Mouse (Mus musculus) midbrain, embryonic 14.5 days (tissue): ENCODE data around the gene Tbrg4. TPM values are rescaled to one million over a fixed set of nuclear protein-coding genes. Genes with fewer than 3 reads are reported as not detected.

ENCODE experiments used
- ATAC-seq: fragments of 200-750 bp; cut with Nextera tagmentation; 2 replicates; pipeline ENCODE4 v1.8.0; 2017; ENCODE audit warnings: moderate number of reproducible peaks, moderate library complexity; ENCODE audit not compliant: low FRiP score, low TSS enrichment
- DNase-seq: peaks from one replicate; pipeline ENCODE4 v3.0.0-alpha.2; 2015
- H3K27ac ChIP-seq: fragments of 300-500 bp; sonication (generic); replicated peaks from 2 replicates; pipeline ENCODE4 v1.5.1; 2014; ENCODE audit warnings: mild to moderate bottlenecking, low read depth, low read length, moderate library complexity
- H3K27me3 ChIP-seq: fragments of 300-500 bp; sonication (generic); 2 replicates; pipeline ENCODE4 v1.6.1; 2014; ENCODE audit warnings: low read length, control low read depth, mixed read lengths; ENCODE audit not compliant: control insufficient read depth, insufficient read depth
- H3K36me3 ChIP-seq: fragments of 300-500 bp; sonication (generic); 2 replicates; pipeline ENCODE4 v1.6.1; 2014; ENCODE audit warnings: low read length, control low read depth; ENCODE audit not compliant: control insufficient read depth, insufficient read depth
- H3K4me1 ChIP-seq: fragments of 300-500 bp; sonication (generic); 2 replicates; pipeline ENCODE4 v1.6.1; 2014; ENCODE audit warnings: mild to moderate bottlenecking, antibody characterized with exemption, low read length, control low read depth; ENCODE audit not compliant: control insufficient read depth, insufficient read depth
- H3K4me2 ChIP-seq: fragments of 300-500 bp; sonication (generic); 2 replicates; pipeline ENCODE4 v1.6.1; 2014; ENCODE audit warnings: mild to moderate bottlenecking, low read length, moderate library complexity
- H3K4me3 ChIP-seq: fragments of 300-500 bp; sonication (generic); replicated peaks from 2 replicates; pipeline ENCODE4 v1.5.1; 2014; ENCODE audit warnings: low read depth, low read length
- H3K9ac ChIP-seq: fragments of 300-500 bp; sonication (generic); replicated peaks from 2 replicates; pipeline ENCODE4 v1.6.1; 2014; ENCODE audit warnings: mild to moderate bottlenecking, low read length, moderate library complexity
- H3K9me3 ChIP-seq: fragments of 300-500 bp; sonication (generic); 2 replicates; pipeline ENCODE4 v1.6.1; 2016; ENCODE audit warnings: low read length, control low read depth, mixed read lengths; ENCODE audit not compliant: control insufficient read depth
- WGBS: fragments of 180-500 bp; shearing (Covaris S2); extraction: QIAGEN DNeasy Blood & Tissue Kit; methylation state at CpG from one replicate; pipeline ENCODE4 v1.1.7; 2014; 5-methylcytosine and 5-hydroxymethylcytosine counted together
- polyA plus RNA-seq: library from polyadenylated mRNA; unstranded; fragments of >200 nt; fragmentation: Nextera tagmentation; extraction: Ambion mirVana; gene quantifications from 2 replicates; pipeline ENCODE4 v1.2.1, GENCODE M21; 2014

Gene Tbrg4
- 28.1 and 30.2 TPM in 2 replicates for polyA plus RNA-seq

DNA sequence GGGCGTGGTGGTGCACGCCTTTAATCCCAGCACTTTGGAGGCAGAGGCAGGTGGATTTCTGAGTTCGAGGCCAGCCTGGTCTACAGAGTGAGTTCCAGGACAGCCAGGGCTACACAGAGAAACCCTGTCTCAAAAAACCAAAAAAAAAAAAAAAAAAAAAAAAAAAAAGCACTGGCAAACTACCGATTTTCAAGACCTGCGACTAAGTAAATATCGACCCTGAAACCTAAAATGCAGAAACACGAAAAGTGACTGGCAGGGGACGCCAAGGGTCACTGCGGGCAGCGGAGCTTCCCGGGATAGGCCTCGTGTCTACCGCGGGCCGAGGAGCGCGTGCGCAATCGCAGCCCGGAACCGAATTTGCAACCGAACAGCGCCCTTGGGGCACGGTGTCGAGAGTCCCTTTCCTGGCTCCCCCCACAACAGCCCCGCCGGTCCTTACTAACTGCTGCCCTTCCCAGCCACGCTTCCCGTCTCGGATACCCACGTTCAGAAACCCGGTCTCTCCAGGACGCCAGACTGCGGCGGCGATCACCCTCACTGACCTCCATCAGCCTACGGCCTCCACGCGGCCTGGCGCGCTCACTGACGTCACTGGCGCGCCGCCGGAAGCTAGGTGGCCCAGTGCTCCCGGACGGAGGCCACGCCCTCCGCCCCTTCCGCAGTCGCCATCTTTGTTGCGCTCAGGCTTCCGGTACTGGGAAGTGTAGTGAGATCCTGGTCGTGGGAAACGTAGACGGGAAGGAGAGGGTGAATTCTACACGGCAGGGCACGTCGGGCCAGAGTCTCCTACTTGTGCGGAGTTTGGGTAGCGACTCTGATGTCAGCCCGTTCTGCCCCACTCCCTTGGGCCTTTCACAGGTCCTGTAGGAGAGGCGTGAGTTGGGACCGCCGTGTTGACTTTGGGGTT, at the start of gene Tbrg4:
Gene Tbrg4 (minus strand): TSS at position 590 of the 910 bp plus-strand sequence.
- peak within 1 kb of the TSS; percentile 75 for H3K4me2 ChIP-seq
- H3K4me1 ChIP-seq, result peaks cover 20% of the 10 kb centered on the region
- H3K4me3 ChIP-seq, result peak within 1 kb of the TSS; percentile 76
- WGBS, result under 1% methylated on average over 66 of the region's 66 CpGs
- ATAC-seq (peak; percentile 97), DNase-seq (peak; percentile 99)
- H3K36me3 ChIP-seq, result peaks cover 36% of the 10 kb centered on the region
- H3K9ac ChIP-seq, result peak within 1 kb of the TSS; percentile 63
- H3K27ac ChIP-seq, result peak within 1 kb of the TSS; percentile 86
- no peaks in the 10 kb centered on the region for H3K9me3 ChIP-seq
- no peaks in the 10 kb centered on the region for H3K27me3 ChIP-seq

DNA sequence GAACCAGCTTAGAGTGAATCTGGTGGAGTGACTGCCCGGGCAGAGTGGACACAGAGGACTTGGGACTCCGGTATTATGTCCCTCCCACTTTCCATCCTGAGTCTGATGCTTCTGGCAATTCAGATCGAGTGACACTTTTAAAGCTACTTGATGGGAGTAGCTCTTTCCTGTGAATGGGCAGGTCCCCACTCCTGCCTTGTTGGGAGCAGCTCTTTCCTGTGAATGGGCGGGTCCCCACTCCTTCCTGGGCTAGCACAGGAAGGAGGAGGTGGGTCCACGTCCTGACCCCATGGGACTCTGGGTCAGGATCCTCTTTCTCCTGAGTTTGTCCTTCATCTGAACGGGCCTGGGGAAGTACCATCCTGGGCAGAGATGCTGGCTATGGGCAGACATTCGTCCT, 49.5 kb upstream of the Tbrg4 start:
- DNase-seq, result no peak
- Histone ChIP-seq H3K4me2 (no peak overlapping the region), H3K4me1 (no peaks in the 10 kb centered on the region), H3K27me3 (no peaks in the 10 kb centered on the region), H3K9me3 (no peaks in the 10 kb centered on the region), H3K27ac (no peak overlapping the region), H3K9ac (no peak overlapping the region), H3K4me3 (no peak overlapping the region), H3K36me3 (no peaks in the 10 kb centered on the region)
- 66% methylated on average over 7 of the region's 7 CpGs for WGBS
- no peak for ATAC-seq

DNA sequence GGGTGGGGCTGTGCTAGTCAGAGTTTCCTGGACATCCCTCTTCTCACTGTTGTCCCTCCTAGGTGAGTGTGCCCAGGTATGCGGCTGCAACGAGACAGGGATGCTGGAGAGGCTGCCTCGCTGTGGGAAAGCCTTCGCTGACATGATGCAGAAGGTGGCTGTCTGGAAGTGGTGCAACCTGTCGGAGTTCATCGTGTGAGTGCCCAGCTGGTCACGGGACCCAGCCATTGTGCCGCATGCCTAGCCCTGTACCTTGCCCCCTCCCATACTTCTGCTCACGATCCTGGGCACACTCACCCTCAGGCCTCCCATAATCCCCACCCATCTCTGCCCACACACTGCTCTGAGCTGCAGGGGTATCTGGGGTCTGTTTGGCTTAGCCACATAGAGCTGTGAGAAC, 48.8 kb upstream of the Tbrg4 start:
- DNase-seq (no peak), ATAC-seq (no peak)
- no peak overlapping the region for H3K27ac ChIP-seq
- no peaks in the 10 kb centered on the region for H3K9me3 ChIP-seq
- 92% methylated on average over 9 of the region's 9 CpGs for WGBS
- no peak overlapping the region for H3K4me3 ChIP-seq
- H3K36me3 ChIP-seq, result no peaks in the 10 kb centered on the region
- H3K4me1 ChIP-seq, result no peaks in the 10 kb centered on the region
- no peaks in the 10 kb centered on the region for H3K27me3 ChIP-seq
- no peak overlapping the region for H3K4me2 ChIP-seq
- H3K9ac ChIP-seq, result no peak overlapping the region

DNA sequence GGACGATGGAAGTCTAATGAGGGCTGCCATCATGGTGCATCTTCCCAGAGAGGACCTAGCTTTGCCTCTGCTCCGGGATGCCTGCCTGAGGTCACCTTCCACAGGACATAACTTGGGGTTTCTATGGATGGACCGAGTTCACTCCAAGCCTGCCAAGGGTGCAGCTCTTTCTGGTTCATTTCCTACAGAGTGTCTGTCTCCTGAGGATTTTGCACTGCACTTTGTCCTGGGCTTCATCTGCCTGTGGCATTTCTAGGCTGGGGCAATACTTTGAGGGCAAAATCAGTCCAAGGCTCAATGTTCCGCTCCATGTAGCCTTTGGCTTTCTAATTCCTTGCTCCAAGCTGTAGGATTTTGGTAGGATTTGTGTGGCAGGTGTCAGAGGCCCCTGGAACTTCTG, 45.0 kb upstream of the Tbrg4 start:
- no peak overlapping the region for H3K9ac ChIP-seq
- no peaks in the 10 kb centered on the region for H3K9me3 ChIP-seq
- no peak for ATAC-seq

DNA sequence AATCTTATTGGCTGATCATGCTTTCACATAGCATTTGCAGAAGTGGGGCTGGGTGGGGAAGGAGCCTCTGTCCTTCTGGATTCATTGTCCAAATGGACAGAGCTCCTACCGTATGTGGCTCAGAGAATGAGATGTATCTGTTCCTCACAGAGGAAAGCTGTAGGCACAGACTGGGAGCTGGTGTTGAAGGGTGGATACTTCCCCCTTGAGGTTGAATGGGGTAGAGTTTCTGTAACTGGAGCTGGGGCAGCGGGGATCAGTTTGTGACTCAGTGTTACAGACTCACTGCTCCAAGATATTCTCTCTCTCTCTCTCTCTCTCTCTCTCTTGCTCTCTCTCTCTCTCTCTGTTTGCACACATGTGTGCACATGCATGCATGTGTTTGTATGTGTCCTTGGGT, 44.2 kb upstream of the Tbrg4 start:
- DNase-seq (no peak), ATAC-seq (no peak)
- 41% methylated on average over 2 of the region's 2 CpGs for WGBS
- no peak overlapping the region for H3K9ac ChIP-seq
- no peaks in the 10 kb centered on the region for H3K4me1 ChIP-seq
- H3K27ac ChIP-seq, result no peak overlapping the region
- no peak overlapping the region for H3K4me2 ChIP-seq
- no peaks in the 10 kb centered on the region for H3K9me3 ChIP-seq
- no peaks in the 10 kb centered on the region for H3K27me3 ChIP-seq
- no peak overlapping the region for H3K4me3 ChIP-seq
- H3K36me3 ChIP-seq, result no peaks in the 10 kb centered on the region

More for the DNA sequence above, 45.0 kb upstream of the Tbrg4 start:
- Histone ChIP-seq H3K4me1 (no peaks in the 10 kb centered on the region), H3K4me2 (no peak overlapping the region), H3K27ac (no peak overlapping the region), H3K4me3 (no peak overlapping the region), H3K27me3 (no peaks in the 10 kb centered on the region), H3K36me3 (no peaks in the 10 kb centered on the region)
- 92% methylated on average over 4 of the region's 4 CpGs for WGBS
- DNase-seq, result no peak

DNA sequence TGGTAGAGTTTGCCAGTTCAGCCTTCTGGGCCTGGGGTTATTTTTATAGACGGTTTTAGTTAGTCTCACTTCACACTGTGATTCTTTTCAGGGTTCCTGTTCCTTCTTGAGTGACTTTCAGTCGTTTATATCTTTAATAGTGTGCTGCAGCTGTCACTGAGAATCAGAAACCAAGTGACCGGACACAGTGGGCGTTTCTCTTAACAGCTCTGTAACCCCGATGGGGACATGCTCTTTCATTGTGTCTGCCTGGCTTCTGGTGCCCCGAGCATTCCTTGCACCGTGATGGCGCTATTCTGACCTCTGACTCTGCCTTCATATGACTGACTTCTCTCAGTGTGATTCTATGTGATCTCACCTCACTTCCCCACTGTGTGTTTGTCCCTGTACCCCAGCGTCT, 43.2 kb upstream of the Tbrg4 start:
- H3K4me1 ChIP-seq, result no peaks in the 10 kb centered on the region
- H3K4me2 ChIP-seq, result no peak overlapping the region
- no peak overlapping the region for H3K27ac ChIP-seq
- no peak overlapping the region for H3K4me3 ChIP-seq
- WGBS, result 35% methylated on average over 9 of the region's 9 CpGs
- no peak for ATAC-seq
- no peak for DNase-seq
- H3K27me3 ChIP-seq, result no peaks in the 10 kb centered on the region
- H3K9me3 ChIP-seq, result no peaks in the 10 kb centered on the region
- no peak overlapping the region for H3K9ac ChIP-seq
- H3K36me3 ChIP-seq, result no peaks in the 10 kb centered on the region

DNA sequence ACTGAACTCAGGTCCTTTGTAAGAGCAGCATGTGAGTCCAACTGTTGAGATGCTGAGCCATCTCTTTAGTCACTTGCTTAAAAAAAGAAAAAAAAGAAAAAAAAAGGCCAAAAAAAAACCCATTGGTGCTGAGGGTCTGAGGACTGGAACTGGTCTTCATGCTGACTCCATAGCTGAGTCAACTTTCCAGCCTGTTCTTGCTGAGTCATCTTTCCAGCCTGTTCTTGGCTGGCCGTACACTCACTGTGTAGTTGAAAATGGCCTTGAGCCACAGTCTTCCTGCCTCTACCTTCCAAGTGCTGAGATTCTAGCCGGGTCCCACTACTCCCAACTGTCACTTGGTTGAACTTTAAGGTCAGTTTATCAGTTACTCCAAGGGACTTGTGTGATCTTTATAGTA, 40.8 kb upstream of the Tbrg4 start:
- no peaks in the 10 kb centered on the region for H3K4me1 ChIP-seq
- no peaks in the 10 kb centered on the region for H3K36me3 ChIP-seq
- H3K27ac ChIP-seq, result no peak overlapping the region
- H3K27me3 ChIP-seq, result no peaks in the 10 kb centered on the region
- ATAC-seq, result no peak
- H3K4me2 ChIP-seq, result no peak overlapping the region
- 88% methylated on average over 2 of the region's 2 CpGs for WGBS
- no peaks in the 10 kb centered on the region for H3K9me3 ChIP-seq
- no peak for DNase-seq
- no peak overlapping the region for H3K4me3 ChIP-seq
- H3K9ac ChIP-seq, result no peak overlapping the region

DNA sequence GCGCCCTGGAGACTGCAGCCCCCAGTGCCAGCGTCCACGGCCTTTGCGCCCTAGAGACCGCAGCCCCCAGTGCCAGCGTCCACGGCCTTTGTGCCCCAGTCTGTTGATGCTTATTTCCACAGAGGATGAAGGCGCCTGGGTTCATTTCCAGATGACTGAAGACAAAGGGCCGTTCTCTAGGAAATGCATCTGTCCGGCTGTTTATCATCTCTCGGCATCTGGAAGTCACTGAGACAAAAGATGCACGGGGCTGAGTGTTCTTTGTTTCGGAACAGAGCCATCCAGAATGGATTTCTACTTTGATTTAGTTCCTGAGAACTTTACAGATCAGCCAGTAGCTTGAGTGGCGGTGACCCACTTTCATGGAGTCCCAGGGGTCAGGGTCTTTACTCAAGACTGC, 35.3 kb upstream of the Tbrg4 start:
- Histone ChIP-seq H3K4me3 (no peak overlapping the region), H3K9ac (no peak overlapping the region), H3K27me3 (no peaks in the 10 kb centered on the region), H3K36me3 (no peaks in the 10 kb centered on the region), H3K27ac (no peak overlapping the region), H3K4me2 (no peak overlapping the region), H3K9me3 (no peaks in the 10 kb centered on the region), H3K4me1 (0 out of 2 replicates have a peak, but pooled peaks cover 8% of the 10 kb centered on the region)
- WGBS, result 69% methylated on average over 14 of the region's 14 CpGs
- DNase-seq (no peak), ATAC-seq (no peak)

DNA sequence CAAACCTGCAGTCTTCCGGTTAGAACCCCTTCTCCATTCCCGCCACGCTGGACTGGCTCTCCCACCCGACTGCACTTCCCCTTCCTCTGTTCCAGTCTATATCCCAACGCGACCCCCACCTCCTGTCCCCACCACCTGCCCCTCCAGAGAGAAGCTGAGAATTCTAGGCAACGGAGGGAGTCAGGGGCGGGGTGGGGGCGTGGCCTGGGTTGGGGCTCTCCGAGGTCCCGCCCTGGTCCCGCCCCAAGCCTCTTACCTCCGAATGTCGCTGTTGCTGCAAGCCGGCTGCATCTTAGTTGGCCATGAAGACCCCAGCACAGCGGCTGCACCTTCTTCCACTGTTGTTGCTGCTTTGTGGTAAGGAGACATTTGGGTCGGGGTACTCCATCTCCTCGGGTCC, 32.4 kb upstream of the Tbrg4 start, which contains the start of gene Ramp3:
Gene Ramp3 (plus strand): TSS at position 251 of the 400 bp plus-strand sequence.
- Histone ChIP-seq H3K4me3 (peak within 1 kb of the TSS; percentile 36), H3K9me3 (no peaks in the 10 kb centered on the region), H3K27me3 (no peaks in the 10 kb centered on the region), H3K9ac (peak within 1 kb of the TSS; percentile 42), H3K4me1 (0 out of 2 replicates have a peak, but pooled peaks cover 8% of the 10 kb centered on the region), H3K36me3 (no peaks in the 10 kb centered on the region), H3K27ac (no peak within 1 kb of the TSS), H3K4me2 (peak within 1 kb of the TSS; percentile 62)
- under 1% methylated on average over 18 of the region's 18 CpGs for WGBS
- ATAC-seq (peak; percentile 62), DNase-seq (peak; percentile 85)
